Mouse (Mus musculus): Measurements from ENCODE around the gene Stab2. TPM values are rescaled to one million over a fixed set of nuclear protein-coding genes. Genes with fewer than 3 reads are reported as not detected.

Stab2 gene
- polyA plus RNA-seq, 1 experiment = not detected

- WGBS = 70% methylated on average over 5 of the region's 5 CpGs
- Histone ChIP-seq H3K4me3 (ENCODE audit: insufficient read depth, low read depth, low read length) (no peak overlapping the region), H3K27ac (ENCODE audit: insufficient read depth, low read depth, low read length) (no peak overlapping the region), H3K4me1 (ENCODE audit: control insufficient read depth, insufficient read depth, low read length) (no peaks in the 10 kb centered on the region)
- no peak for TF ChIP-seq CTCF (IDR thresholded peaks at IDR 0.05; ENCODE audit: insufficient read depth, low read depth, low read length)
- TF ChIP-seq POLR2A (IDR thresholded peaks at IDR 0.05; ENCODE audit: insufficient read depth, low read depth, low read length) = no peak
Measured at GRCm38 (mm10) chr10:87037062-87037461, 29.2 kb upstream of the Stab2 start.

DNA sequence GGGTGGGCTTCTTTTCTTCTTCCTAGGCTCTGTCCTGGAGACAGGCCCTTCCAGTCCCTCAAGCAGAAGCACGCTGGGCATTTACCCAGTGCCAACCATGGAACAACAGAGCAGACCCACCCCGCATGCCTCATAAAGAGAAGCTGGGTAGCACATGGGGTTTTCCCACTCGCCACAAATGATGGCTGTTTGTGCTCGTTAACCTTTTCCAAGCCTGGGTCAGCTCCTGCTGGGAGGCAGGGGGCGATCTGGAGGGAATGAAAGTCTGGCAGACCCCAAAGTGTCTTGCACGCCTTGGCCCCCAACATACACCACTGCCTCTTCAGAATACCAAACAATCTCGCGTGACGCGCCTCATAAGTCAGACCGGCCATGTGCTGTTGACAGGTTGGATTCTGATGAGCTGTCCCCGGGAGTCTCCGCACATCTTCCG, 28.5 kb upstream of the Stab2 start:
- no peaks in the 10 kb centered on the region for H3K4me1 ChIP-seq (ENCODE audit: control insufficient read depth, insufficient read depth, low read length)
- no peak for TF ChIP-seq CTCF (IDR thresholded peaks at IDR 0.05; ENCODE audit: insufficient read depth, low read depth, low read length)
- TF ChIP-seq POLR2A (IDR thresholded peaks at IDR 0.05; ENCODE audit: insufficient read depth, low read depth, low read length) = no peak
- H3K4me3 ChIP-seq (ENCODE audit: insufficient read depth, low read depth, low read length) = no peak overlapping the region
- H3K27ac ChIP-seq (ENCODE audit: insufficient read depth, low read depth, low read length) = no peak overlapping the region
- WGBS = 80% methylated on average over 14 of the region's 14 CpGs

DNA sequence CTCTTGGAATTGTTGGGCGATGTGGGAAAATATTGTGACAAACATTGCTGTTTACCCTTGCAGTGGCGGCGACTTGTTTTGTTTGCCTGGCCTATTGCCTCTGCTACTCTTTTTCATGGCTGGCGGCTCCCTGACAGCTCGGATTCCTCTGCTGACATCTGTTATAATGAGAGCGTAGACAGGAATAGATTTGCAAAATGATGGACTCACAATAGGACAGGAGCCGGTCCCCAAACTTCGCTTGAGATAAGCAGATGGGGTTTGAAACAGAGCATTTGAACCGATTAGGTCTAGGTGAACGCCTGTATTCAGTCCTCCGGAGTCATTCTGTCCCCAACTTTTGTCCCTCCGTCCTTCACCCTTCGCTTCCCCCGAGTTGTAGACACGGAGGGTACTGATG, 28.0 kb upstream of the Stab2 start:
- H3K4me1 ChIP-seq (ENCODE audit: control insufficient read depth, insufficient read depth, low read length) = peaks cover 2% of the 10 kb centered on the region; the same call in 1 of the 2 replicates
- 81% methylated on average over 15 of the region's 15 CpGs for WGBS
- TF ChIP-seq CTCF (IDR thresholded peaks at IDR 0.05; ENCODE audit: insufficient read depth, low read depth, low read length) (no peak), POLR2A (IDR thresholded peaks at IDR 0.05; ENCODE audit: insufficient read depth, low read depth, low read length) (no peak)

GRCm38 (mm10) chr10:87032768-87033167, 24.9 kb upstream of the Stab2 start:
- Histone ChIP-seq H3K4me1 (ENCODE audit: control insufficient read depth, insufficient read depth, low read length) (peaks cover 2% of the 10 kb centered on the region; the same call in 1 of the 2 replicates), H3K4me3 (ENCODE audit: insufficient read depth, low read depth, low read length) (no peak overlapping the region), H3K27ac (ENCODE audit: insufficient read depth, low read depth, low read length) (no peak overlapping the region)
- no peak for TF ChIP-seq POLR2A (IDR thresholded peaks at IDR 0.05; ENCODE audit: insufficient read depth, low read depth, low read length)
- no peak for TF ChIP-seq CTCF (IDR thresholded peaks at IDR 0.05; ENCODE audit: insufficient read depth, low read depth, low read length)
- WGBS = 91% methylated on average over 8 of the region's 8 CpGs

More for the DNA sequence above, 28.0 kb upstream of the Stab2 start:
- H3K27ac ChIP-seq (ENCODE audit: insufficient read depth, low read depth, low read length) = no peak overlapping the region
- no peak overlapping the region for H3K4me3 ChIP-seq (ENCODE audit: insufficient read depth, low read depth, low read length)

- H3K27ac ChIP-seq (ENCODE audit: insufficient read depth, low read depth, low read length) = no peak overlapping the region
- 0% methylated on average over 8 of the region's 10 CpGs for WGBS
- no peak for TF ChIP-seq POLR2A (IDR thresholded peaks at IDR 0.05; ENCODE audit: insufficient read depth, low read depth, low read length)
- peak; percentile 97 for TF ChIP-seq CTCF (IDR thresholded peaks at IDR 0.05; ENCODE audit: insufficient read depth, low read depth, low read length)
Measured at GRCm38 (mm10) chr10:87024884-87025283, 17.1 kb upstream of the Stab2 start.

GRCm38 (mm10) chr10:87020711-87021110, 12.9 kb upstream of the Stab2 start:
- TF ChIP-seq POLR2A (IDR thresholded peaks at IDR 0.05; ENCODE audit: insufficient read depth, low read depth, low read length) (no peak), CTCF (IDR thresholded peaks at IDR 0.05; ENCODE audit: insufficient read depth, low read depth, low read length) (no peak)

More at GRCm38 (mm10) chr10:87024884-87025283, 17.1 kb upstream of the Stab2 start:
- Histone ChIP-seq H3K4me1 (ENCODE audit: control insufficient read depth, insufficient read depth, low read length) (no peaks in the 10 kb centered on the region), H3K4me3 (ENCODE audit: insufficient read depth, low read depth, low read length) (no peak overlapping the region)

GRCm38 (mm10) chr10:87018876-87019275, 11.1 kb upstream of the Stab2 start:
- Histone ChIP-seq H3K4me1 (ENCODE audit: control insufficient read depth, insufficient read depth, low read length) (peaks cover 5% of the 10 kb centered on the region), H3K4me3 (ENCODE audit: insufficient read depth, low read depth, low read length) (no peak overlapping the region), H3K27ac (ENCODE audit: insufficient read depth, low read depth, low read length) (no peak overlapping the region)
- 86% methylated on average over 9 of the region's 9 CpGs for WGBS
- no peak for TF ChIP-seq CTCF (IDR thresholded peaks at IDR 0.05; ENCODE audit: insufficient read depth, low read depth, low read length)
- TF ChIP-seq POLR2A (IDR thresholded peaks at IDR 0.05; ENCODE audit: insufficient read depth, low read depth, low read length) = no peak

More at GRCm38 (mm10) chr10:87020711-87021110, 12.9 kb upstream of the Stab2 start:
- Histone ChIP-seq H3K27ac (ENCODE audit: insufficient read depth, low read depth, low read length) (no peak overlapping the region), H3K4me1 (ENCODE audit: control insufficient read depth, insufficient read depth, low read length) (peaks cover 5% of the 10 kb centered on the region), H3K4me3 (ENCODE audit: insufficient read depth, low read depth, low read length) (no peak overlapping the region)
- 38% methylated on average over 16 of the region's 16 CpGs for WGBS

GRCm38 (mm10) chr10:87016151-87016692, 8.4 kb upstream of the Stab2 start:
- H3K4me3 ChIP-seq (ENCODE audit: insufficient read depth, low read depth, low read length) = no peak overlapping the region
- peaks cover 5% of the 10 kb centered on the region for H3K4me1 ChIP-seq (ENCODE audit: control insufficient read depth, insufficient read depth, low read length)
- 35% methylated on average over 9 of the region's 9 CpGs for WGBS
- TF ChIP-seq CTCF (IDR thresholded peaks at IDR 0.05; ENCODE audit: insufficient read depth, low read depth, low read length) (no peak), POLR2A (IDR thresholded peaks at IDR 0.05; ENCODE audit: insufficient read depth, low read depth, low read length) (no peak)
- no peak overlapping the region for H3K27ac ChIP-seq (ENCODE audit: insufficient read depth, low read depth, low read length)

GRCm38 (mm10) chr10:87015403-87015802, 7.6 kb upstream of the Stab2 start:
- no peak for TF ChIP-seq POLR2A (IDR thresholded peaks at IDR 0.05; ENCODE audit: insufficient read depth, low read depth, low read length)
- no peak for TF ChIP-seq CTCF (IDR thresholded peaks at IDR 0.05; ENCODE audit: insufficient read depth, low read depth, low read length)
- WGBS = 66% methylated on average over 5 of the region's 5 CpGs
- Histone ChIP-seq H3K4me3 (ENCODE audit: insufficient read depth, low read depth, low read length) (no peak overlapping the region), H3K27ac (ENCODE audit: insufficient read depth, low read depth, low read length) (no peak overlapping the region), H3K4me1 (ENCODE audit: control insufficient read depth, insufficient read depth, low read length) (peaks cover 5% of the 10 kb centered on the region)

Data from olfactory bulb, adult 2 months (tissue).